Comparison of ENCODE assay signal across 13 mouse cellular contexts in the genomic region with DNA sequence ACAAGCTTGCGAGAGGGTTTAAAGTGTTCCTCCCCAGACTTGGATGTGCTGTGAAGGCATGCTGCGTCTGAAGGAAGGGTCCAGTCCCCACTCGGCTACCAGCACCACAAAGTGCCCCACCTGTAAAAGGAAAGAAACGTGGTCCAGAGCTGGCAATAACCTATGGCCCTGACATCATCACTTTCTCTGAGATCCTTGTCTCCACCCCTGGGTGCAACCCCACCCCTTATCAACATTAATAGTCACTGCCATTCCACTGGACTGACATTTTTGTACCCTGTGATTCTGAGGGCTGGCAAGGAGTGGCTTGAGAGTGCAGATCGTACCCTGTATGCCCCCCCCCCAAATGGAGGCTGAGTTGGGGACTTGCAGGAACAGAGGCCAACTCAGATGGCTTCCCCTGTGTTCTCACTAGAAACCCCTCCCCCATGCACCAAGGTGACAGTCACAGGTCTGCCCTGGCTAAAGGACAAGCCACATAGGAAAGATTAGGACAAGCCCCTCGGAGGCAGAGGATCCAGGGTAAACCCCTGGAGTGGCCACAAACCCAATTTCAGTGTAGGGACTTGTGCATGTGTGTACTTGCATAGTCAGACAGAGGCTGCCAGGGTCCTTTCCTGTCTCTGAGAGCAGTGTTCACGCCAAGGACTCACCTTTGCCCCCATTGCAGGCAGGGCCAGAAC. TPM values are rescaled to one million over a fixed set of nuclear protein-coding genes. Genes with fewer than 3 reads are reported as not detected.
A peak's percentile ranks its signal among the peaks of the same experiment; 100 is the strongest.
DNase-seq lines count a peak whose midpoint lies in the region; ATAC-seq and TF ChIP-seq lines count a peak whose summit lies in the region.
"Had no signal": no experiment of that assay in that cellular context is flagged by ENCODE, and none has a peak within 500 bp of the region (broad histone marks: within the 10 kb centered on the region; RNA-seq: fewer than 3 reads in every experiment).

No protein-coding gene starts in this region.

- peak; percentile 80 for TF ChIP-seq POLR2A in CH12.LX (IDR thresholded peaks at IDR 0.05; ENCODE audit: low read depth, low read length)

- H3K9me3 ChIP-seq in hindbrain, embryonic 10.5 days, result no peaks in the 10 kb centered on the region
- no peaks in the 10 kb centered on the region for H3K9me3 ChIP-seq in hindbrain, embryonic 12.5 days (replicated peaks)
- no peaks in the 10 kb centered on the region for H3K9me3 ChIP-seq in CH12.LX (replicated peaks; ENCODE audit: low read length)
- no peaks in the 10 kb centered on the region for H3K9me3 ChIP-seq in E14TG2a.4 (ENCODE audit: low read length)
- no peaks in the 10 kb centered on the region for H3K9me3 ChIP-seq in limb, embryonic 13.5 days
- H3K9me3 ChIP-seq: limb, embryonic 15.5 days had no signal

- TF ChIP-seq EP300 in CH12.LX (IDR thresholded peaks at IDR 0.05; ENCODE audit: low read length), result peak; percentile 9; the same call in 1 of the 2 replicates

- dilution Hi-C loops in CH12.LX (cut with MboI; ENCODE audit: extremely low pct_ligation_motif_present, extremely low pct_unique_long_range_greater_than_20kb, low sequenced_read_pairs), result no loop called here

- no peak for DNase-seq in hindbrain, embryonic 10.5 days (ENCODE audit: low spot score)
- peak; percentile 79 for DNase-seq in CH12.LX (ENCODE audit: extremely low read depth)
- DNase-seq in gastrocnemius, postnatal 10 days, result no peak
- no peak for DNase-seq in lung, adult 18-20 months
- DNase-seq: right cerebral cortex, postnatal 4 days; thymus, postnatal 14 days had no signal

- TF ChIP-seq CTCF in CH12.LX (conservative IDR thresholded peaks at IDR 0.05 in 1 of 2, IDR thresholded peaks at IDR 0.05 in 1 of 2; ENCODE audit: low read depth in 2 of 2, low read length in 2 of 2) (no peak), E14TG2a.4 (conservative IDR thresholded peaks at IDR 0.05; ENCODE audit: low read length) (no peak)

- H3K27ac ChIP-seq in hindbrain, embryonic 10.5 days, result 0 out of 2 replicates have a peak overlapping the region, but pooled peaks have one; percentile 45
- H3K27ac ChIP-seq in hindbrain, embryonic 12.5 days, result no peak overlapping the region
- H3K27ac ChIP-seq in CH12.LX (ENCODE audit: insufficient read depth, low read depth), result peak overlapping the region; percentile 97
- no peak overlapping the region for H3K27ac ChIP-seq in limb, embryonic 13.5 days
- H3K27ac ChIP-seq: limb, embryonic 15.5 days had no signal

- no peak for ATAC-seq in hindbrain, embryonic 12.5 days (ENCODE audit: low FRiP score)
- no peak for ATAC-seq in limb, embryonic 13.5 days (ENCODE audit: low FRiP score, low read depth)

- H3K9ac ChIP-seq in hindbrain, embryonic 12.5 days, result no peak overlapping the region
- H3K9ac ChIP-seq in CH12.LX (ENCODE audit: insufficient read depth, low read depth), result peak overlapping the region; percentile 97
- H3K9ac ChIP-seq in limb, embryonic 13.5 days, result no peak overlapping the region
- H3K9ac ChIP-seq: limb, embryonic 15.5 days had no signal

- no peak for TF ChIP-seq RAD21 in CH12.LX (IDR thresholded peaks at IDR 0.05; ENCODE audit: low read depth, low read length)

- H3K4me2 ChIP-seq in hindbrain, embryonic 12.5 days (replicated peaks), result no peak overlapping the region
- peak overlapping the region; percentile 80 for H3K4me2 ChIP-seq in CH12.LX (ENCODE audit: insufficient read depth, low read depth, poor library complexity, severe bottlenecking)
- peak overlapping the region; percentile 40 for H3K4me2 ChIP-seq in limb, embryonic 13.5 days (replicated peaks)

- H3K4me3 ChIP-seq in hindbrain, embryonic 10.5 days, result 0 out of 2 replicates have a peak overlapping the region, but pooled peaks have one; percentile 20
- no peak overlapping the region for H3K4me3 ChIP-seq in hindbrain, embryonic 12.5 days
- H3K4me3 ChIP-seq in CH12.LX (replicated peaks in 1 of 3; ENCODE audit: low read depth in 2 of 3, low read length in 2 of 3, poor library complexity in 1 of 3), result peak overlapping the region; percentile 72 to 84 (median 78)
- H3K4me3 ChIP-seq in E14TG2a.4 (replicated peaks; ENCODE audit: low read length), result peak overlapping the region; percentile 56
- no peak overlapping the region for H3K4me3 ChIP-seq in limb, embryonic 13.5 days
- H3K4me3 ChIP-seq: limb, embryonic 15.5 days had no signal

- peaks cover 36% of the 10 kb centered on the region for H3K4me1 ChIP-seq in hindbrain, embryonic 10.5 days (replicated peaks)
- H3K4me1 ChIP-seq in hindbrain, embryonic 12.5 days, result peaks cover 24% of the 10 kb centered on the region
- H3K4me1 ChIP-seq in CH12.LX (ENCODE audit: control insufficient read depth in 1 of 2, insufficient read depth in 2 of 2) (peaks cover 32 to 67% of the 10 kb centered on the region in 2 experiments), E14TG2a.4 (replicated peaks; ENCODE audit: low read depth, low read length) (peaks cover 51% of the 10 kb centered on the region)
- H3K4me1 ChIP-seq in limb, embryonic 13.5 days, result peaks cover 39% of the 10 kb centered on the region

- 61% methylated on average over 7 of the region's 7 CpGs for WGBS in hindbrain, embryonic 10.5 days
- WGBS in hindbrain, embryonic 12.5 days, result 63% methylated on average over 7 of the region's 7 CpGs
- WGBS in limb, embryonic 13.5 days, result 58% methylated on average over 7 of the region's 7 CpGs

- in situ Hi-C loops in CH12.LX (cut with MboI; ENCODE audit: low pct_ligation_motif_present, low pct_unique_long_range_greater_than_20kb, low sequenced_read_pairs), result loop anchor here (5.0 kb wide), 2 partner anchors 39 to 74 kb away; no protein-coding TSS in a partner anchor

- peaks cover 2% of the 10 kb centered on the region; the same call in 1 of the 2 replicates for H3K79me2 ChIP-seq in CH12.LX (replicated peaks; ENCODE audit: control insufficient read depth, extremely low read depth, insufficient read depth, poor library complexity, severe bottlenecking)

- no peaks in the 10 kb centered on the region for H3K36me3 ChIP-seq in hindbrain, embryonic 10.5 days
- no peaks in the 10 kb centered on the region for H3K36me3 ChIP-seq in hindbrain, embryonic 12.5 days
- H3K36me3 ChIP-seq in CH12.LX (replicated peaks in 1 of 2; ENCODE audit: control insufficient read depth in 1 of 2, insufficient read depth in 1 of 2, low read length in 1 of 2) (peaks cover 0 to 10% of the 10 kb centered on the region in 2 experiments), E14TG2a.4 (ENCODE audit: insufficient read depth, low read length) (no peaks in the 10 kb centered on the region)
- no peaks in the 10 kb centered on the region for H3K36me3 ChIP-seq in limb, embryonic 13.5 days
- H3K36me3 ChIP-seq: limb, embryonic 15.5 days had no signal

- 0 out of 2 replicates have a peak, but pooled peaks cover 1% of the 10 kb centered on the region for H3K27me3 ChIP-seq in hindbrain, embryonic 10.5 days (ENCODE audit: insufficient read depth, poor library complexity, severe bottlenecking)
- no peaks in the 10 kb centered on the region for H3K27me3 ChIP-seq in hindbrain, embryonic 12.5 days
- H3K27me3 ChIP-seq in CH12.LX (replicated peaks) (no peaks in the 10 kb centered on the region), E14TG2a.4 (ENCODE audit: insufficient read depth, low read length) (peaks cover 31% of the 10 kb centered on the region)
- no peaks in the 10 kb centered on the region for H3K27me3 ChIP-seq in limb, embryonic 13.5 days
- H3K27me3 ChIP-seq: limb, embryonic 15.5 days had no signal

RNA-seq across cellular contexts. Expression of gene Cx3cl1, which starts 9.5 kb away (rescaled TPM):
- polyA plus RNA-seq in hindbrain, embryonic 10.5 days (2016; fragmentation: Nextera tagmentation; extraction: Ambion mirVana), result 12.2 and 13.3 TPM in 2 replicates
- 10.6 and 14.2 TPM in 2 replicates for polyA plus RNA-seq in hindbrain, embryonic 12.5 days (2016; fragmentation: Nextera tagmentation; extraction: Ambion mirVana)
- total RNA-seq in CH12.LX (2012; rRNA removed), result 2.5 and 3.7 TPM in 2 replicates
- 0.19 TPM in 1 of 2 replicates, not detected in the other for total RNA-seq in CH12.LX (2014; rRNA removed)
- 4.2 and 4.6 TPM in 2 replicates for polyA plus RNA-seq in CH12.LX (2012; ENCODE audit: insufficient read length, low read depth)
- 6.3 and 6.8 TPM in 2 replicates for polyA plus RNA-seq in limb, embryonic 13.5 days (2015; fragmentation: Nextera tagmentation; extraction: Ambion mirVana)
- 1 to 10 TPM; 1.2 to 2.4 TPM for total RNA-seq in gastrocnemius, postnatal 10 days (2021)
- total RNA-seq: MEL had no signal

RNA-seq across cellular contexts. Expression of gene Ccl17, which starts 29.0 kb away (rescaled TPM):
- polyA plus RNA-seq in hindbrain, embryonic 10.5 days (2016; fragmentation: Nextera tagmentation; extraction: Ambion mirVana), result not detected in 2 replicates
- polyA plus RNA-seq in hindbrain, embryonic 12.5 days (2016; fragmentation: Nextera tagmentation; extraction: Ambion mirVana), result not detected in 2 replicates
- 2.1 and 2.2 TPM in 2 replicates for total RNA-seq in CH12.LX (2012; rRNA removed)
- 2.5 and 2.6 TPM in 2 replicates for total RNA-seq in CH12.LX (2014; rRNA removed)
- 1.3 and 2.5 TPM in 2 replicates for polyA plus RNA-seq in CH12.LX (2012; ENCODE audit: insufficient read length, low read depth)
- 0.42 TPM in 1 of 2 replicates, not detected in the other for polyA plus RNA-seq in limb, embryonic 13.5 days (2015; fragmentation: Nextera tagmentation; extraction: Ambion mirVana)
- total RNA-seq in gastrocnemius, postnatal 10 days (2021), result not detected
- total RNA-seq: hematopoietic stem cell, adult 5-6 weeks; MEL had no signal
- polyA plus RNA-seq: limb, embryonic 15.5 days had no signal

RNA-seq across cellular contexts. Expression of gene Ccl22, which starts 35.9 kb away (rescaled TPM):
- not detected in 2 replicates for polyA plus RNA-seq in hindbrain, embryonic 10.5 days (2016; fragmentation: Nextera tagmentation; extraction: Ambion mirVana)
- not detected in 2 replicates for polyA plus RNA-seq in hindbrain, embryonic 12.5 days (2016; fragmentation: Nextera tagmentation; extraction: Ambion mirVana)
- total RNA-seq in CH12.LX (2012; rRNA removed) (1,648 and 3,114 TPM in 2 replicates), CH12.LX (2014; rRNA removed) (1,111 and 1,396 TPM in 2 replicates)
- 4,019 and 4,546 TPM in 2 replicates for polyA plus RNA-seq in CH12.LX (2012; ENCODE audit: insufficient read length, low read depth)
- not detected in 2 replicates for polyA plus RNA-seq in limb, embryonic 13.5 days (2015; fragmentation: Nextera tagmentation; extraction: Ambion mirVana)
- not detected for total RNA-seq in gastrocnemius, postnatal 10 days (2021)
- total RNA-seq: hematopoietic stem cell, adult 5-6 weeks; megakaryocyte, adult 5-6 weeks; MEL had no signal
- polyA plus RNA-seq: limb, embryonic 15.5 days had no signal

RNA-seq across cellular contexts. Expression of gene Coq9, which starts 56.8 kb away (rescaled TPM):
- 52.2 and 52.3 TPM in 2 replicates for polyA plus RNA-seq in hindbrain, embryonic 10.5 days (2016; fragmentation: Nextera tagmentation; extraction: Ambion mirVana)
- 52.6 and 55.3 TPM in 2 replicates for polyA plus RNA-seq in hindbrain, embryonic 12.5 days (2016; fragmentation: Nextera tagmentation; extraction: Ambion mirVana)
- total RNA-seq in CH12.LX (2012; rRNA removed) (68.5 and 82.2 TPM in 2 replicates), CH12.LX (2014; rRNA removed) (44.2 and 48.5 TPM in 2 replicates)
- polyA plus RNA-seq in CH12.LX (2012; ENCODE audit: insufficient read length, low read depth), result 68.8 and 97.0 TPM in 2 replicates
- 72.7 and 73.7 TPM in 2 replicates for polyA plus RNA-seq in limb, embryonic 13.5 days (2015; fragmentation: Nextera tagmentation; extraction: Ambion mirVana)
- 100 to 1,000 TPM; 255 to 307 TPM for total RNA-seq in gastrocnemius, postnatal 10 days (2021)

RNA-seq across cellular contexts. Expression of gene Ciapin1, which starts 56.9 kb away (rescaled TPM):
- 181 and 194 TPM in 2 replicates for polyA plus RNA-seq in hindbrain, embryonic 10.5 days (2016; fragmentation: Nextera tagmentation; extraction: Ambion mirVana)
- 169 and 178 TPM in 2 replicates for polyA plus RNA-seq in hindbrain, embryonic 12.5 days (2016; fragmentation: Nextera tagmentation; extraction: Ambion mirVana)
- total RNA-seq in CH12.LX (2012; rRNA removed), result 83.1 and 99.8 TPM in 2 replicates
- total RNA-seq in CH12.LX (2014; rRNA removed), result 89.4 and 97.1 TPM in 2 replicates
- polyA plus RNA-seq in CH12.LX (2012; ENCODE audit: insufficient read length, low read depth), result 139 and 189 TPM in 2 replicates
- 127 and 133 TPM in 2 replicates for polyA plus RNA-seq in limb, embryonic 13.5 days (2015; fragmentation: Nextera tagmentation; extraction: Ambion mirVana)
- 10 to 100 TPM; 32.5 to 33.1 TPM for total RNA-seq in gastrocnemius, postnatal 10 days (2021)

Comparison
In these comparisons a context has a peak if more than half of its experiments do, and no peak if none do; other contexts are left out.
1. H3K27ac ChIP-seq: peak in hindbrain, embryonic 10.5 days (single experiment) and CH12.LX (single experiment); none in hindbrain, embryonic 12.5 days (single experiment) and limb, embryonic 13.5 days (single experiment).
2. H3K4me3 ChIP-seq: peak in hindbrain, embryonic 10.5 days (single experiment), CH12.LX (3 of 3) and E14TG2a.4 (single experiment); none in hindbrain, embryonic 12.5 days (single experiment) and limb, embryonic 13.5 days (single experiment).
3. RNA of gene Ccl22, which starts 35.9 kb away (polyA plus RNA-seq): 4,019 to 4,546 TPM in CH12.LX; not detected in hindbrain, embryonic 10.5 days, not detected in hindbrain, embryonic 12.5 days and not detected in limb, embryonic 13.5 days; every median in the first group is over 1,000 times any median in the second.